Mouse (Mus musculus) right cerebral cortex, postnatal 10 days (tissue): ENCODE measurements around the gene U2af1.
"Not testable (repeated sequence)": the region's sequence is repeated elsewhere in the genome, so short reads cannot be mapped to it uniquely, and the experiment has no call there.

ENCODE experiments used
- DNase-seq, 2 experiments: peaks; one replicate each; pipeline ENCODE4 v3.0.0; 2021; ENCODE audit warnings: low spot score in 2 of 2

The U2af1 gene

DNA sequence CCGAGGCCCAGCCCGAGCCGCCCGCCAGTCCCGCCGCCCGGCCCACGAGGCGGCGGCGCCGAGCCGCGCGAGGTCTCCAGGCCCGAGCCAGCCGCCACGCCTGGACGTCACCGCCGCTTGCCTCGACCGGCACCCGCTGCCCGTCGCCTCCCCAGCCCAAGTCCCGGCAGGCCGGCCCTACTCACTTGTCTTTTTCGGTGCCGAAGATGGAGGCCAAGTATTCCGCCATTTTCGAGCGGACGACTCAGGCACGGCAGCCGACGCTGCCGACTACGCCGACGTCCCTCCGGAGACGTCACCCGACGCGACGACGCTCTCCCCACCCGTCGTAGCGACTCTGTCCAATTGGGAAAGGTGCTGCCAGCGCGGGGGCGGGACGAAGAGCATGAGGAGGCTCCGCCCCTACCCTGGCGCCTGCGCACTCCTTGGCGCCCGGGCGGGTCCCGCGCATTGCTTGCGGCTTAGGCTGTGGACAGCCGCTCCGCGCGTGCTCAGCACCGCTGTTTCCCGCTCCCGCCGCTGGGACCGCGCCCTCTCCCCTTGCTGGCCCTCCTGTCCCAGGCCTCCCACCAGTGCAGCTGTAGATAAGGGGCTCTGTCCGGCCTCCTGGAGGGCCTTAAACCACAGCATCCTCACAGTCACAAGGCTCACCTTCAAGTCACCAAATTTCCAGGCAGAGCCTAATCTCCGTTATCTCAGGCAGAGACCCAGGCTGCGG is at the start of gene U2af1:
TSS of gene U2af1 (minus strand) at position 425 of the 718 bp plus-strand sequence.
- DNase-seq = peak; percentile 99

DNA sequence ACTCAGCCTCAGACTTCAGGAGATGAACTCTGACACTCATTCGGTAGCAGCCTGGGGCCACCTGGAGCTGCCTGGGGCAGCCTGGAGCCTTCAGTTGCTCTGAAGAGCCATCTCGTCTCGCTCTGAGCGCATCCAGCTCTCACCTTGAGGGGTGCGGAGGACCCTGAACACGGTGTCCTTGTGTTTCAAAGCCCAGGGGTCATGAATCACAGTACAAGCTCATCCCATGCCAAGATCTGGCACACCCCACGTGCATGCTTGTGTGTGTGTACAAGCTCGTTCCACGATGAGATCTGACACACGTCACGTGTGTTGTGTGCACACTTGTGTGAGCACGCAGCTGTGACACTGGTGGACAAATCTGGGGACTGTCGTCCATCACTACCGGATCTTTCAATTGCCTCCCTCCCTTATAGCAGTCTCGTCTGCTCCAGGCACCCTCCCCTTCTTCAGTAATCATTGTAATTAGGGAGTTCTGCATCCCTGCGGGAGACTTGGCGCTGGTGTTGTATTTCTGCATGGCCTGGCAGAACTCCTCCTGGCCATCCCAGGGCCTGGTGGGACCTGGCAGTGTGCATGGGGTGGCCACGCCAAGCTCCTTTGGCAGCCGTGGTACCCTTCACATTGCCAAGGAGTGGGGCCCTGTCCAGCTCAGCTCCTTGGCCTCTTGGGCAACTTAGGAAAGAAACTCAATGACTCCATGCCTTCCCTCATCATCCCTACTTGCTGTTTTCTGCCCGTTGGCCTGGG is 46.8 kb upstream of the U2af1 start:
- DNase-seq = peak; percentile 79 to 81

DNA sequence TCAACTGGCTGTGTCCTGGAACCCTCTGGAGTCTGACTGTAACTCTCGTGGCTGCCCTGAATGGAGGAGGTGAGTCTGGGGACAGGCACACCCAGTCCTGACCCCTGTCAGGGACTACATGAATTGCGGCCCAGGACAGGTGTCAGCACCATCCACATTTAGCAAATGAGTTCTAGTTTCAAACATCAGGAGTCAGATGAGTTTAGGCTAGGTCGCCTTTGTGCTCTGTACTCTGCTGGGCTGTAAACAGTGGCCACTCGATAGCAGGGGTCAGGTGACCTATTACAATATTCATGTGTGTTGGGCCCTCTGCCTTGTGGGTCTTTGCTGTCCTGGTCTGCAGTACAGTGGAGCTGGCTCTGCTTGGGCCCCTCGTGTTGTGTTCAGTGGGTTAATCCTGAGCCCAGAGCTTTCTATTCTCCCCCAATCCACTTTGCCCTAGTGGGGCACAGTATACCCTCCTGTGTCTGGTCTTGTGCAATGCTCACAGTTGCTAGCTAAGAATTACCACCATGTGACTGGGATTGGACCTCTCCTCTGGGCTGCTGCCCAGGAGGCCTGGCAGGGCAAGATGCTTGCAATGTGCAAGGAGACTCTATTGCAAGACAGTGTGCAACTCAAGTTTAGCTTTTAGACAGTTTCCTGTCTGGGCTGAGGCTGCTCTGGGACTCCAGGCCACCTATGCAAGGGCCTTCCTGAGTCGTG is 44.7 kb upstream of the U2af1 start:
- DNase-seq = peak; percentile 40 to 46

DNA sequence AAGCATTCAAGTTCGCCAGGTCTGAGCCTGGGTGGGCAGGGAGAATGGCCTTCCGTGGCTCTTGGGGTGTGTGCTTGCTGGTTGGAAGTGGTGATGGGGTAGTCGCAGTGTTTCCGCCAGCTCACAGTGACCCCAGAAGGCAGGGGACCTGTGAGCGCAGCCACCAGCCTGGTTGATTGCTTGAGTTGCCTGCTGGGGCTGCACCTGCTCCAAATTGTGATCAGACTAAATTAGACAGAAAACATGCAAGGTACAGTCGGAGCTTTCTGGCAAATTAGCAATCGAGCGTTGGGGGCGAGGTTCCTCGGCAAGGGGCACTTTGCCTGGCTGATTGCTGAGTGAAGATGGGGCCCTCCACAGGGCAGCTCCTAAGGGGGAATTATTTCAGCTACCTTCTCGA is 39.7 kb upstream of the U2af1 start:
- no peak for DNase-seq

DNA sequence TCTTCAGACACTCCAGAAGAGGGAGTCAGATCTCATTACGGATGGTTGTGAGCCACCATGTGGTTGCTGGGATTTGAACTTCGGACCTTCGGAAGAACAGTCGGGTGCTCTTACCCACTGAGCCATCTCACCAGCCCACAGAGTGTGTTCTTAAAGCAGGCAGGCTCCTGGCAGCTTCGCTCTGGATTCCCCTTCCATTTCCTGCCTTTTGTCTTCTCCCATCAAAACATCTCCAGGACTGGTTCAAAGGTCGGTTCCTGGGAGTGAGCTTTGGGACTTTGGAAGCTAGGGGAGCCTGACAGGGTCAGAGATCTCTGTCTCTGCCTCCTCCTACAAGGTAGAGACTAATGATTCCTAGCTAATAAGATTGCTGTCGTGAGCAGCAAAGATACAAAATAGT is 36.7 kb upstream of the U2af1 start:
- not testable (repeated sequence) for DNase-seq

DNA sequence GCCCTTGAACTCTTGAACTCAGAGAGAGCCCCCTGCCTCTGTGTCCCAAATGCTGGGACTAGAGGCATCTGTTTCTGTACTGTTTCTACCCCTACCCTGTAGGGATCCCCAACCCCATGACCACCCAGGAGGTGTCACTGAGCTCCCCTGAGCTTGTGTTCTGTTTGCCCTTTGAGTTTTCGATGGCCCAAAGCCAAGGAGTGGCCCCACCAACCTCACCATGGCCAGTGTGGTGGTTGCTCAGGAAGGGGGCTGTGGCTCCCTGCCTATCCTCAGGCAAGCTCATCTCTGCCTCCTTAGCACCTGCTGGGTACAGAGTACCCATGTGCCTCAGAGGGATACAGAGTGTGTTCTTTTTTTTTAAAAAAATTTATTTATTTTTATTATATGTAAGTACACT is 36.3 kb upstream of the U2af1 start:
- DNase-seq = no peak

DNA sequence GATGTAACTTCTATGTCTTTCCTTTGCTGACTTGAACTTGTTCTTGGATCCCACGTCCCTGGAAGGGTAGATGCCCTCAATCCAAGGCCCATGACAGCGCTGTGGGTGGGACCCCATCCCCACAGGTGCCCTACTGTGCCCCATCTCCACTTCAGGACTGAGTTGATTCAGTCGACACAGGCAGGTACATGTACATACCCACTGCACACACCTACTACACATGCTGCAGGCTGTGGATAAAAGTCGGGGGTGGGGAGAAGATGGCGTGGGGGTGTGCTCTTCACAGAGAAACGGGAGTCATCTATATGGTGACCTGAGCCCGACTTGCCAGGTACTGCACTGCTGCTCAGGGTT is 35.3 kb upstream of the U2af1 start:
- DNase-seq = no peak

DNA sequence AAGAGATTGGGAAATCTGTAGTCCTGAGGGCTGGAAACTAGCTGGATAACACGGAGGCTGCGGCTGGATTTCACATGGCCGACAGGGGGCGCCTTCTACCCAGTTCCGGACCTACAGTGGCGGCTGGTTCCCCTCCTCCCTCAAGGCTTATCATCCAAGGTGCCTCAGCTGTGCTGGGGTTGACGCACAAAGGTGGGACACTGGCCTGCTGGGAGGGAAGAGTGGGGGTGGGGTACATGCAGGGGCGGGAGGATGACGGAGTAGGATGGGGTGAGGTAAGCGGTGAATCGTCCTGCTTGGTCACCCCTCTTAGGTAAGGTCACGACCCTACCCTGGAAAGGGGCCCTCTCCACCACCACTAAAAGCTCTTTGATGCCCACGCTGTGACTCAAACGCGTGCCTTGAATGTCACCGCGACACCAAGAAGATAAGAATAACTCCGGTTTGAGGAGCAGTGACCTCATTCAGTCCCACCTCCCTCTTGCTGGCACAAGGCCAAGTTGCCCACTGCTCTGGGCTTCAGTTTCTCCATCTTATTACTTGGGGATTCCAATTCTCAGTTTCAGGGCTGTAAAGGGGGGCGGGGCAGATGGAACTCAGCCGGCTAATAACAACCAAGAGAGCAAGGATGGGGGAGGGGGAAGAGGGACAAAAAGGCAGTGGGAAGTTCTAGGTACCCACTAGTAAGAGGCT is 34.8 kb upstream of the U2af1 start:
- peak; percentile 64 to 80 for DNase-seq

DNA sequence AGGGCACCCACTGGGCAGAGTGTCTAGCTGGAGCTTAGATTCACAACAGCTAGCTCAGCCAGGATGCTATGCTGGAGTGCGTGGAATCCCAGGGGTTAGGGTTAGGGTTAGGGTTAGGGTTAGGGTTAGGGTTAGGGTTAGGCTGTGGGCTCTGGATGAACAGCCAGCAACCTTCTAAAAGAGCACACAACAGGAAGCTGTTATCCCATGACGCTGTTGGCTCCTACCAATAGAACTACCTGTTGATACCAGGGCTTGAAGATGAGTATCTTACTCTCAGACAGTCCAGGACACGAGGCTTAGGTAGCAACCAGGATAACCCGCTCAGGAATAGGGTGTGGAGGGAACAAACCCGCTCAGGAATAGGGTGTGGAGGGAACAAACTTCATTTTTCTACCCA is 34.2 kb upstream of the U2af1 start:
- DNase-seq = no peak

DNA sequence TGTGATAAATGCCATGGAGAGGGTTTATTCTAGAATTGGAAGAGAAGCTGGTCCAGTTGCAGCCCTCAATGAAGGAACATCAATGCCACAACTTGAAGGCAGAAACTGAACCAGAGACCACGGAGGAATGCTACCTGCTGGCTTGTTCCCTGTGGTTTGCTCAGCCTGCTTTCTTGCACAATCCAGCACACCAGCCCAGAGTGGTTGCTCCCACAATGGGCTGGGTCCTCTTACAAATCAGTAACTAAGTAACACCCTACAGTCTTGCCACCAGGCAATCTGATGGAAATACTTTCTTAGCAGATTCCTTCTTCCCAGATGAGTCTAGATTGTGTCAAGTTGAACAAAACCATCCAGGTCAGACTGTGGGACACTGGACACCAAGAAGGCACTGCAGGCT is 30.9 kb upstream of the U2af1 start:
- DNase-seq = no peak

DNA sequence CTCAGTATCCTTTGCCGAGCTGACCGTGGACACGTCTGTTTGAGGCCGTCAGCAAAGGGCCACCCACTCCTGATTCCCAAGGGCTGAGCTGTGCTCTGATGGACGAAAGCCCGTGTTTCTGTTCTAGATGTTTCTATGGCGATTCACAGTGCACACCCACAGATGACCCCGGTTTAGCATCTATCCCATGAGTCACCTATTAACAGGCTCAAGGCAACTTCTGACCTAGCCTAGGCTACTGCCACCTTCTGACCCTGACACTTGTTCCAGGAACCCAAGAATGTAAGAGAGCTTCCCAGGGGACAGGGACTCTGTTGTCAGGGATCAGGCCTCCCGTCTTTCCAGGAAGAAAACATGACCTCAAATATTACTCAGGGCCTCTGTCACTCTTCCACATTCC is 29.4 kb upstream of the U2af1 start:
- DNase-seq = no peak

DNA sequence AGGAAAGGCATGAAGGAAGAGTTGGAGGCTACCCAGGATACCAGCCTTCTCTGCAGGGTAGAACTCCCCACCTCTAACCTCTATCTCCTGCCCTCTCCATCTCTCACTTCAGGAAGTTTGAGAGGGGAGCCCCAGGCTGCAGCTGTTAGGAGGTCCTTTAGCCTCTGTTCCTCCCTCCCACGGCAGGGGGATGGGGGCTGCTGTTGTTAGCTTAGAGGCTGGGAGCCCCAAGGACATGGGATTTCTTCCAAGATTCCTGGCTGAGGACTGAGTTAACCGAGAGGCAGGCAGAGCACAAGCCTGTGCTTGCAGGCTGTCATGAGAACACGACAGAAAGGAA is 27.5 kb upstream of the U2af1 start:
- peak in 1 of 2 experiments; percentile 30 for DNase-seq

DNA sequence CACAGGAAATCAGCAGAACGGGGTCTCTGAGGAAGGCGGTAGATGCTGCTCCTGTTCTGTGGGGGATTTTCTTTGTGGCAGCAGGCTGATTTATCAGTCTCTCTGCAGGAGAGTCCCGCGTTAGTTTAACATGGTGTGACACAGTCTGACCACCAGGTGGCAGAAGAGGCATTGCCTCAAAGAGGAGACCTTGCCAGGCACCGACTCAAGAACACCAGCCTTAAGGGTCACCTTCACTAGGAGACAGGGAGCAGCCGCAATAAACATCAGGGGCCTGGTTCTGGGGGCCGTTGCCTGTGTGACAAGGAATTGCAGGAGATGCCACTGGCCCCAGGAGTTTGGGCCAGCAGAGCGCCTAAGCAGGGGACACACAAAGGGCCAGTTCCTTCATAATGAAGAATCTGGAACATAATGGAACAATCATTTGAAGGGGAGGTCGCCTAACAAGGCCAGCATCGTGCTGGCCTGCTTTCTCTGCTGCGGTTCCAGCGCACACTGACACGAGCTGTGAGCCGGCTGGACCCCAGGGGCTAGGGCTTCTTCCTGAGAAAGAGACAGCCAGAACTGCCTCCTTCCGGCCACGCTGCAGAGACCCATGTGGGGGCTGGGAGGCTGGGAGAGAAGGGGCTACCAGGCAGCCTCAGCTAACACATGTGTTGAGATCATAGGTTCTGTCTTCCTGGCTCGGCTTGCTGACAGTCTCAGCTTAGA is 27.0 kb upstream of the U2af1 start:
- DNase-seq = peak; percentile 92 to 94

DNA sequence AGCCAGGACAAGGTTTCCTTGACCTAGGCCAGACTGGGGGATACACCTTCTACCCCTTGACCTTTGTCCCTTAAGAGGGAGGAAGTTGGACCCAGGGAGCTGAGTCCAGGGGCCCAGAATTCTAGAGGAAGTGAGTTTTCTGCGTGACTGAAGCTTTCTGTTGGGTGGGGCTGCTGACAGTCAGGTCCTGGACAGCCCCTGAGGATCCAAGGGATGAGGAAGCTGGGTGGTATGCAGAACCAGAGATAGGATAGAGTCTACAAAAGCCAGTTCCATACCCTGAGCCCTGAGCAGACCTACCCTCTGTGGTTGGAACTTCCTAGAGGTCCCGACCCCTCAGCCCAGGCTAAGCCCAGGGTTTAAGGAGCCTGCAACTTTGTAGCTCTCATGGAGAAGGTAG is 21.8 kb upstream of the U2af1 start:
- no peak for DNase-seq

DNA sequence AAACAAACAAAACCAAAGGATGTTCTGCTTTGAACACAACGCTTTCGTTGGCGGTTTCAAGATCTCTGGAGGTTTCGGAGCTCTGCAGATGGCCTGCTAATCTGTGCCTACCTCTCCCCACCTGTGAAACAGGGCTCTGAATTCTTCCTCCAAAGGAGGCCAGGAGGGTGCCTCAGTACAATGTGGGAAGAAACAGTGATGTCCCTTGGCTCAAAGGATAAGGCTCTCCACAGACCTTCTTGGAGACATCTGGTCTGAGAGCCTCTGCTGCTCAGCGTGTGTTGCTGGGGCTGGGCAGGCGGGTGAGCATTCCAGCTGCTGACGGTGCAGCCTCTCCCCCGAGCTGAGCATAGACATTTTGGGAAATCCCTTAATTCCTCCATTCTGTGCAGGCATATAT is 18.8 kb upstream of the U2af1 start, which contains the start of gene Cryaa:
TSS of gene Cryaa (plus strand) at position 301 of the 400 bp plus-strand sequence.
- DNase-seq = no peak

DNA sequence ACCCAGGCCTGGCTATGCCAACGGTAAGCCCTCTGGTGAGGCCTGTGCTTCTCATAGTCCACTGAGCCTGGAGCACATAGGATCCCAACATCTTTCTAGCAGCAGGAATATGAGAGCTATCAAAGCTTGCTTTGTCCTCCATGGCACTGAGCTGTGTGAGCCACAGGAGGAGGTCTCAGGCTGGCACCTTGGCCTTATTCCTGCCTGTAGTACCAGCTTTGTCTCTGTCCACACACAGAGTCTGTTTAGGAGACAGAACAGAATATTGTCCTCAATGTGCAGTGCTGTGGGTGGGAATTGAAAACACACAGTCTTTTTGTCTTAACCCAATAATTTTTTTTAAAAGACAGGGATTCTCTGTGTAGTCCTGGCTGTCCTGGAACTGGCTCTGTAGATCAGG is 15.7 kb upstream of the U2af1 start:
- no peak for DNase-seq

DNA sequence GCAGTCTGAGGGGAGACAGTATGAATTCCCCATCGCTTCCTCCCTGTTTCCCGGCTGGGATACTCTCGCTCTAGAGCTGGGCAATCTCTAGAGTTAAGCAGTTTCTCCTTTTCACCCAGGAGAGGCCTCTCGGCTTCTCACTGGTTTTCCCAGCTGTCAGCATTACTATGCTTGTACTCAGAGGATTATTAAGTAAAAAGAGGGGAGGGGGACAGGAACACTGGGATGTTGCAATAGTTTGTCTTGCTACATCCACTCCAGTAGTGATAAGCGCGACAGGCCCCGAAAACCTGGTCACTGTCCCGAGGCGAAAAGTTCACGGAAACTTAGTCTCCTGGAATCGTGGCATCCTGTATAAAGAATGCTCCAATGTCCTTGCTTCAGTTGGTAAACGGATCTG is 13.6 kb upstream of the U2af1 start:
- DNase-seq = no peak

DNA sequence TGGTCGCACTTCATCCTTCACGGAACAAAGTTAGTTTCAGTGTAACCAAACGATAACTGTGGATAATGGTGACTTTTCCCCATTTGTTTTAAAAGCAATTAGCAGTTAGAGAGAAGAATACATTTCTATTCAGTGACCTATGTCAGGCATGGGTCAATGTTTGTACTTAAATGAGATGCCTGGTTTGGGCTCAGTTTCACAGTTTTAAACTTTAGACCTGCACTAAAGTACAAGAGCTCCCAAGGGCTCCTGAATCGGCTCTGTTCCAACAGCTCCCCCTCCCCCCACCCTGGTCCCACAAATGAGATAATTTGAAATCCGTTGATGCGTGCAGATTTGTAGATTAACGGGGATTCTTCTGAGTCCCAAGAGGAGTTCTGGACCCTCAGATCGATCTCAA is 13.0 kb upstream of the U2af1 start:
- no peak for DNase-seq

DNA sequence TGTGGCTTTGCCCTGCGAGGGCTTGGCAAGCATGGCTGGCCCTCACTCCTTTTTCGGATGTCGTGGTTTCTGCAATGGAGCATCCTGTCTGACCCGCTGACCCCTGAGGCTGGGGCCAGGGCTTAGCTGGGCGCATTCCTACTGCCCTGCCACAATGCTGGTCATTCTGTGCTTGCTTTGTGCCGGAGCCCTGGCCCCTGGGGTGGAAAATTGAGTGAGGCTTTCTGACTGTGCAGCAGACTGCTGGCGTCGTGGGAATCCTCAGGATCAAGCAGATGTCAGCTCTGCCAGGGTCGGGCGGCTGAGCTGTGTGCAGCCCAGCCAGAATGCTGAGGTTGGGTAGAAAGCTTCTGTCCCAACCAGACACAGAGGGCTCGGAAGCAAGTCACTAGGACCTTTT is 11.5 kb upstream of the U2af1 start:
- DNase-seq = no peak

DNA sequence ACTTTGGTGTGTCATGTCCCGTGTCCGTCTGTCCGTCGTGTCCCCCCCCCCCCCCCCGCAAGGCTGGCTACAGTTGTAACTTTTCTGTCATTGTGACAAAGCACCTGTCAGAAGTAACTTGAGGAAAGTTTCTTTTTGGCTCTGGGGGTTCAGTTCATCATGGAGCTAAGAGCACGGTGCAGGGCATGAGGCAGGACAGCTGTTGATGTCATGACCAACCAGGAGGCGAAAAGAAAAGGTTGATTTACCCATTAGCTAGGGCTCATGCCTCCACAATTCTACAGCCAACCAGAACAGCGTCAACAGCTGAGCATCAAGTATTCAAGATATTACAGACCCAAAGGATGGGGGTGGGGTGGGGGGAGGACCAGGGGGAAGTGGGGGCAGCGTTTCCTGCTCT is 9.6 kb upstream of the U2af1 start:
- no peak for DNase-seq

DNA sequence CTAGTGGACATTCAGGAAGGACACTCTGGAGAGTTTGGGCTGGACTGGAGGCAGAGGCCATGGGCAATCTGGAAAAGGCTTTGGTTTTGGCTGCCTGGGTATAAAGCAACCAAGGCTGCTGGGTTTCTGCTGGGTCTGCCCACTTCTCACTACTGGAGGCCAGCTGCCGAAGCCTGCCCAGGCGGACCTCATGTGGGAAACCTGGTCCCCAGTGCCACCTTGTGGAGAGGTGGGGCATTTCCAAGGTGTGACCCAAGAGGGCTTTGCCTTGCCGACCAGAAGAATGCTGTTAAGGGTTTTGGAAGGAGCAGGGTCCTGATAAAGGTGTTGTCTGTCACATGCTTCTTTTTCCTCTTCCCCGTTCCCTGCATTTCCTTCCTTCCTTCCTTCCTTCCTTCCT is 6.1 kb upstream of the U2af1 start:
- DNase-seq = peak; percentile 76 to 84

DNA sequence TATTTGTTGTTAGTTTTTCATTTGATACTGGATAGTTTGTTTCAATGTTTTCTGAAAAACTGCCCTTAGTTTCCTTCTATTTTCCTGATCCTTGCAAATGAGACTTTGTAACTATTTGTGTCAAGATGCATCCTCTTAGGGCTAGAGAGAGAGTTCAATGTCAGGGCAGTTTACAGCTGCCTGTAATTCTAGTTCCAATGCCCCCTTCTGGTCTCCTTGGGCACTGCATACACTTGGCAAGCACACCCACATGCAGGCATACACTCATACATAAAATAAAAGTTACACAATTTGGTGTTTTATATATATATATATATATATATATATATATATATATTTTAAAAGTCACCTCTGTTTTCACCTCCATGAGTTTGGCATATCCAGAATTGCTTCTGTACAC is 4.2 kb upstream of the U2af1 start:
- no peak for DNase-seq
